Mouse (Mus musculus): Measurements from ENCODE around the gene Ano6.

Gene Ano6

GRCm38 (mm10) chr15:95790529-95791071, at the start of gene Ano6:
Gene Ano6, plus strand, starts transcription at chr15:95790843.
- DNase-seq (ENCODE audit: low spot score in 2 of 2), result peak; percentile 91 to 94

DNA sequence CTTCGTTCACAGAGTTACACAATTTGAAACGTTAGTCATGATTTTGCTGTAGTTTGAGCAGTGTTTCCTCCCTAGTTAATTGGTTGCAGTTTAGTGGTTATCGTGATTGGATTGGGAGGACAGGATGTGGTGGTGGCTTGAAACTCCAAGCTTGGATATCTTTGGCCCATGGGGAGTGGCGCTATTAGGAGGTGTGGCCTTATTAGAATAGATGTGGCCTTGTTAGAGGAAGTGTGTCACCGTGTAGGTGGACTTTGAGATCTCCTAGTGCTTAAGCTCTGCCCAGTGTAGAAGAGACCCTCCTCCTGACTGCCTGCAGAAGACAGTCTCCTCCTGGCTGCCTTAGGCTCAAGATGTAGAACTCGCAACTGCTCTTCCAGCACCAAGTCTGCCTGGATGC, 47.7 kb upstream of the Ano6 start:
- no peak for DNase-seq (ENCODE audit: low spot score in 2 of 2)

GRCm38 (mm10) chr15:95743856-95744255, 46.8 kb upstream of the Ano6 start:
- no peak for DNase-seq (ENCODE audit: low spot score in 2 of 2)

- no peak for DNase-seq (ENCODE audit: low spot score in 2 of 2)
Measured at GRCm38 (mm10) chr15:95745346-95746106, 45.1 kb upstream of the Ano6 start.

DNA sequence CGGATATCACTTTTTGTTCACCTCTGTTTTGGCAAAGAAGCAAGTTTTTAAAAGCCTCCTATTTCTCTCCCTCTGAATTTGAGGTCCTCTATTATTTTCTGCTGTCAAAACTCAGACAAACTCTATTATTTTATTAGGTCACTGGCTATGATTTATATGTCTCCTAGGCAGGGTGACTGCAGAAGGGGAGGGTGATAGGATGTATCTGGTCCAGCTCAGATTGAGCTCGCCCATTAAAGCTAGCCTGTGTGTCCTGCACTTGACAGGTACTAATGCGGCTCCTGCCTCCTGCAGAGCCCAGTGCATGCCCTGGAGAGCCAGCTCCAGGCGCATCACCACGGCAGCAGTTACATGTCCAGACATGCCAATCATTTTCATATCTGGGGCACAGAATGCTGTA, 44.1 kb upstream of the Ano6 start:
- DNase-seq (ENCODE audit: low spot score in 2 of 2), result no peak

GRCm38 (mm10) chr15:95746955-95747931, 43.4 kb upstream of the Ano6 start:
- DNase-seq (ENCODE audit: low spot score in 2 of 2), result no peak

DNA sequence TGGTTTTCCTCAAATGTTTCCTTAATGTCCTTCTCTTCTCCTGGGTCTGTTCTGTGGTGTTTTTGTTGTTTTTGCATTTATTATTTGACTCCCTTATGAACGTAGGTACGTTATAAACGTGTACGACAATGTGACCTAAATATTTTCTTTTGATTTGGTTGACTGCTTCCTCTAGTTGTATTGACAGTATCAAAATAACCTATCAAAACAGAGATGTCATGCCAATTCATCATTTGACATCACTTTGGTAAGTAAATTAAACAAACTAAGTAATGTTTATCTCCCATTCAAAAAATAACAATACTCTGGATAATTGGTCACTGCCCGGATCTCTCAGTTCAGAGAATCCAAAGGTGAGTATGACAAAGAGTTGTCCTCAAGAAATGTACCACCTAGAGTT, 41.4 kb upstream of the Ano6 start:
- no peak for DNase-seq (ENCODE audit: low spot score in 2 of 2)

DNA sequence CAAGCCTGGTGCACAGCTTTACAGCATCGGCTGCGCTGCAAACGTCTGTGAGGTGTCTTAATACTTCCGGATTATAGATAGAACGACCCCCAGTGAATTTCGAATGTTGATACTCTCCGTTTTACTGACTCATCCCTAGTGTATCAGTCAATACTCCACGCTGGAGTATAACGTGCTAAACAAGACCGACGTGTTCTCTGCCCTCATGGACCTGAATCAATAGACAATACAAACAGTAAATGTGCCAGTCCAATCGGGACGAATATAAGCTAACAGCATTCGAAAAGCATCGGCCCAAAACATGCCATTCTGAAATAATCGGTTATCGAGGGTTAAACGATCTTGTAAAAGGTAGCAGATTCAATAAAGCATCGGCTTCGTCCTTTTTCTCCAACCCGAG, 40.6 kb upstream of the Ano6 start:
- DNase-seq (ENCODE audit: low spot score in 2 of 2), result no peak

GRCm38 (mm10) chr15:95751832-95752676, 38.6 kb upstream of the Ano6 start:
- no peak for DNase-seq (ENCODE audit: low spot score in 2 of 2)

DNA sequence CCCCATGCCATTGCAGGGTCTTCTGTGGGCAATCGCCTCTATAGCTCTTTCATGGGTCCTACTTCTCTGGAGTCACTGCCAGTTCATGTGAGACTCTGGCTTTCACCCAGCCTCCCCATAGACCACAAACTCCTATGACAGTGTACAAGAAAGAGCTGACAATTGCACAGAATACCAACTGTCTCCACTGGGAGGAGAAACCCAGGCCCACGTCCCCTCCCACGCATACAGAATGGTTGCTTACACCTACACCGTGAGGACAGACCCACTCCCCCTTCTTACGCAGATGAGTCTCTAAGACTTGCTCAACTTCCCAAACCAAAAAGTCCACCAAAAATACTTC, 38.0 kb upstream of the Ano6 start:
- DNase-seq (ENCODE audit: low spot score in 2 of 2), result no peak

- DNase-seq (ENCODE audit: low spot score in 2 of 2), result no peak
Measured at GRCm38 (mm10) chr15:95753031-95753430, 37.6 kb upstream of the Ano6 start.

GRCm38 (mm10) chr15:95757169-95757568, 33.5 kb upstream of the Ano6 start:
- DNase-seq (ENCODE audit: low spot score in 2 of 2), result peak; percentile 55 to 74

- DNase-seq (ENCODE audit: low spot score in 2 of 2), result no peak
Measured at GRCm38 (mm10) chr15:95758069-95758468, 32.6 kb upstream of the Ano6 start.

DNA sequence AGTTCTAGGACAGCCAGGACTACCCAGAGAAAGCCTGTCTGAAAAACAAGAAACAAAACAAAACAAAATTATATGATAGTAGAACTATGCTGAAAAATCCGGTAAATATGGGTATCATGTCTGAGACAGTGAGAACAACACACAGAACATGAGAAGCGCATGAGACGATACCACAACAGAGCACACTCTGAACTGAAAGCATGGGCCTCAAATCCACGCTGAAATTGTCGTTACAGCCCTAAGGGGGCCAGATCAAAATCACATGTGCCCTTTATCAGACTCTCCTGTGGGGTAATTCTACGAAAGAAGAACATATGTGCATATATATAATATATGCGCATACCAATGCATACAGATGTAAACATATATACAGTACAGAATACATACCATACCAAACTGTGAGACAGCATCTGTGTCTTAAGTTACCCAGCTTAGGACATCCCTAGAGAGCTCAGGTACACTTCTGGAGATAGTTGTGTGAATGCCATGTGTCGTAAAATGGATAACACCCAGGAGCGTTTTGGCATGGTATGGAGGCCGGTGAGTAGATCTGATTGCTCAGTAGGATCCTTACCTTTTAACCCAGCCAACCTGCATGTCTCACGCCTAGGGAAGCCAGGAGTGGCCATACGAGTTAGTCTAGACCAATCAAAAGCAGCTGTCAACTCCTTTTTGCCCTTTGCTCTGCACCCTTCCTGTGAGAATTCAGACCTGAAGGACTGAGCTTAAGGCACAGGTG, 31.8 kb upstream of the Ano6 start:
- no peak for DNase-seq (ENCODE audit: low spot score in 2 of 2)

DNA sequence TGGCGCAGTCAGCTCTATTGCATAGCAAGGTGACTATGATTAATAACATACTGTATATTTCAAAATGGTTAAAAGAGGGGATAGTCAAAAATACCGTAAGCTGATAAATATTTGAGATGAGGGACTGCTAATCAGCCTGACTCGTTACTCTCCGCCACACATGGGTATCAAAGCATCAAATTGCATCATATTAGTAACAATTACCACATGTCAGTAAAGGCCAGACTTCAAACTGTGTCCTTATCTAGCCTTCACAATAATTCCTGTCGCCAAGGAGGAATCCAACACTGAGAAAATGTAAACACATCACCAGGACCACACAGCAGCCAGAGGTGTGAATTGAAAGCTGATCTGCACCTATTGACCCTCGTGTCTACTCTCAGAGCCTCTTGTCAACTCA, 30.8 kb upstream of the Ano6 start:
- no peak for DNase-seq (ENCODE audit: low spot score in 2 of 2)

- no peak for DNase-seq (ENCODE audit: low spot score in 2 of 2)
Measured at GRCm38 (mm10) chr15:95761420-95761819, 29.2 kb upstream of the Ano6 start.

DNA sequence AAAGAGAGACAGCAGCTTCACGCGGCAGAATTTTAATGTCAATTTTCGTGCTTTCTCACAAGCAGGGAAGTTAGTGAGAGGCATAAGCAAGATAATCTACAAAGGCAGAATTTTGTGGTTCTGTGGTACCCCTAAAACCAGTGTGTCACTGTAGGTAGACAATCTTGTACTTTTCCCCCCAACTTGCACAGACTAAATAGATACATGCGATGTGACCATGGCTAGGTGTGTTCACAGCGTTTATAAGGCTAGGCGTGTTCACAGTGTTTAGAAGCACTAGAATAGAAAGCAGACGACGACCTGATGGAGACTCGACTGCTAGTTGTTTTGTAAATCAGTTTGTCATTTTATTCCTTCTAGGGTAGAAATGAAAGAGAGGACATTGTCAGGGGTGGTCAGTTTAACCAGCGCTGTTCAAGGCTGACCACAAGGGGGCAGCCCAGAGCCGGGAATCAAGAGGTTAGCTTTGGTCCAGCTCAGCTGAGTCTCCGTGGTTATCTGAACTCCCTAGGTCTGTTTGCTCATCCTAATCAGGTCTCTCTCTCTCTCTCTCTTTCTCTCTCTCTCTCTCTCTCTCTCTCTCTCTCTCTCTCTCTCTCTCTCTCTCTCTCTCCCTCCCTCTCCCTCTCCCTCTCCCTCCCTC, 27.9 kb upstream of the Ano6 start:
- peak; percentile 56 to 68 for DNase-seq (ENCODE audit: low spot score in 2 of 2)

- DNase-seq (ENCODE audit: low spot score in 2 of 2), result no peak
Measured at GRCm38 (mm10) chr15:95763464-95763863, 27.2 kb upstream of the Ano6 start.

GRCm38 (mm10) chr15:95765271-95765670, 25.4 kb upstream of the Ano6 start:
- DNase-seq (ENCODE audit: low spot score in 2 of 2), result no peak

DNA sequence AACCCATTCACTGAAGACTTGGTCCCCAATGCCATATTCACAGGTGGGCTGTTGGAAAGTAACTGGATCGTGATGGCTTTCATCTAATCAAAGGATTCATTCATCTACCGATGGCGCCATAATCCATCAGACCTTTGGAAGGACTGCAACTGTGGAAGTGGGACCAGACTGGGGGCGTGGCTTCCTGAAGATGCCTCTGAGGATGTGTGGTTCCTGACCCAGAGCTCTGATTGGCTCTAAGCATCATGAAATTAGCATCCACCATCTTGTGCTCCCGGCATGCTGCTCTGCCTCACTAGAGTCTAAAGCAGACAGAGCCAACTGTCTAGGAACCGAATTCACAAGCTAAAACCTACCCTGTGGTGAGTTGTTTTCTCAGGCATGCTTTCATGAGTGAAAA, 24.7 kb upstream of the Ano6 start:
- no peak for DNase-seq (ENCODE audit: low spot score in 2 of 2)

- no peak for DNase-seq (ENCODE audit: low spot score in 2 of 2)
Measured at GRCm38 (mm10) chr15:95767825-95768224, 22.8 kb upstream of the Ano6 start.

All from frontal cortex, postnatal 36 days (tissue).